Comparison of ENCODE assay signal across 8 mouse cellular contexts in genomic region chr3:136836319-136837193, GRCm38 (mm10).
DNase-seq lines count a peak whose midpoint lies in the region; ATAC-seq and TF ChIP-seq lines count a peak whose summit lies in the region.

No protein-coding gene starts in this region.

- H3K4me2 ChIP-seq in heart, embryonic 15.5 days: 0 out of 2 replicates have a peak overlapping the region, but pooled peaks have one; percentile 16

- no peak overlapping the region for H3K9ac ChIP-seq in liver, adult 2 months (ENCODE audit: low read depth, low read length)
- no peak overlapping the region for H3K9ac ChIP-seq in heart, embryonic 15.5 days

- H3K4me1 ChIP-seq in liver, adult 2 months (ENCODE audit: control insufficient read depth, insufficient read depth, low read length): peaks cover 14% of the 10 kb centered on the region
- H3K4me1 ChIP-seq in cortical plate, adult 2 months (ENCODE audit: control insufficient read depth, insufficient read depth, low read length): peaks cover 21% of the 10 kb centered on the region
- H3K4me1 ChIP-seq in heart, embryonic 15.5 days (replicated peaks): peaks cover 26% of the 10 kb centered on the region

- H3K27me3 ChIP-seq in liver, adult 2 months (ENCODE audit: control insufficient read depth, insufficient read depth, low read length): no peaks in the 10 kb centered on the region
- no peaks in the 10 kb centered on the region for H3K27me3 ChIP-seq in heart, embryonic 15.5 days

- H3K4me3 ChIP-seq in liver, adult 2 months (ENCODE audit: insufficient read depth, low read depth, low read length): no peak overlapping the region; the same call in 1 of the 2 replicates
- no peak overlapping the region for H3K4me3 ChIP-seq in cortical plate, adult 2 months (ENCODE audit: insufficient read depth, low read length)
- H3K4me3 ChIP-seq in heart, embryonic 15.5 days: no peak overlapping the region

- WGBS in liver, adult 2 months: 28% methylated on average over 17 of the region's 17 CpGs
- 23% methylated on average over 17 of the region's 17 CpGs for WGBS in heart, embryonic 15.5 days

- no peaks in the 10 kb centered on the region for H3K9me3 ChIP-seq in heart, embryonic 15.5 days (replicated peaks)

- intact Hi-C loops in left cerebral cortex, postnatal 10 days (cut with DNase I): loop anchor here (5.0 kb wide), 1 partner anchor 164 kb away; the partner anchor contains the start of gene Ppp3ca

- no peak for TF ChIP-seq CTCF in liver, adult 2 months (IDR thresholded peaks at IDR 0.05; ENCODE audit: low read depth, low read length)
- TF ChIP-seq CTCF in cortical plate, adult 2 months (IDR thresholded peaks at IDR 0.05; ENCODE audit: extremely low read depth, insufficient read depth, low read length): no peak

- H3K27ac ChIP-seq in liver, adult 2 months (replicated peaks; ENCODE audit: insufficient read depth, low read depth, low read length): peak overlapping the region; percentile 12
- peak overlapping the region; percentile 53; the same call in 1 of the 2 replicates for H3K27ac ChIP-seq in cortical plate, adult 2 months (ENCODE audit: insufficient read depth, low read length)
- H3K27ac ChIP-seq in heart, embryonic 15.5 days: peak overlapping the region; percentile 33; the same call in 1 of the 2 replicates

- H3K79me2 ChIP-seq in liver, adult 2 months (ENCODE audit: control insufficient read depth, insufficient read depth, low read length): no peaks in the 10 kb centered on the region; the same call in 1 of the 2 replicates

- peak; percentile 79 for DNase-seq in liver, adult 2 months (ENCODE audit: extremely low read depth, low read depth, low spot score)
- DNase-seq in liver: no peak
- DNase-seq in thymus, postnatal 36 days: no peak
- no peak for DNase-seq in kidney, postnatal 4 days
- DNase-seq in left cerebral cortex, postnatal 10 days (ENCODE audit: extremely low spot score in 1 of 2, low spot score in 2 of 2): no peak

- ATAC-seq in heart, embryonic 15.5 days (replicated peaks; ENCODE audit: insufficient number of reproducible peaks, insufficient read depth, low FRiP score, low read depth): peak; percentile 27; the same call in 1 of the 2 replicates
- peak; percentile 87 for ATAC-seq in megakaryocyte progenitor cell, adult 5-6 weeks (replicated peaks; ENCODE audit: poor library complexity)

- no peaks in the 10 kb centered on the region for H3K36me3 ChIP-seq in liver, adult 2 months (ENCODE audit: control insufficient read depth, insufficient read depth, low read length)
- no peaks in the 10 kb centered on the region for H3K36me3 ChIP-seq in heart, embryonic 15.5 days

- TF ChIP-seq POLR2A in liver, adult 2 months (IDR thresholded peaks at IDR 0.05; ENCODE audit: extremely low read depth, insufficient read depth, low read length): no peak
- TF ChIP-seq POLR2A in cortical plate, adult 2 months (IDR thresholded peaks at IDR 0.05; ENCODE audit: extremely low read depth, insufficient read depth, low read length): no peak
